Mouse (Mus musculus) limb, embryonic 11.5 days (tissue): ENCODE results near the gene Rpp25l. TPM values are rescaled to one million over a fixed set of nuclear protein-coding genes. Genes with fewer than 3 reads are reported as not detected.

Experiments used
- ATAC-seq: fragments of 200-750 bp; cut with Nextera tagmentation; 2 replicates; pipeline ENCODE4 v1.8.0; 2017; ENCODE audit warnings: low read depth; ENCODE audit not compliant: insufficient number of reproducible peaks, low FRiP score, low TSS enrichment
- DNase-seq: peaks from one replicate; pipeline ENCODE4 v3.0.0-alpha.2; 2015; ENCODE audit warnings: low spot score
- H3K27ac ChIP-seq: fragments of 300-500 bp; sonication (generic); replicated peaks from 2 replicates; pipeline ENCODE4 v1.5.1; 2014; ENCODE audit warnings: low read depth, mild to moderate bottlenecking, low read length
- H3K27me3 ChIP-seq: fragments of 300-500 bp; sonication (generic); 2 replicates; pipeline ENCODE4 v1.6.1; 2014; ENCODE audit warnings: mild to moderate bottlenecking, low read length, mixed read lengths; ENCODE audit not compliant: control insufficient read depth, insufficient read depth
- H3K36me3 ChIP-seq: fragments of 300-500 bp; sonication (generic); 2 replicates; pipeline ENCODE4 v1.6.1; 2014; ENCODE audit warnings: mild to moderate bottlenecking, low read length, moderate library complexity, mixed read lengths; ENCODE audit not compliant: control insufficient read depth, insufficient read depth
- H3K4me1 ChIP-seq: fragments of 300-500 bp; sonication (generic); 2 replicates; pipeline ENCODE4 v1.6.1; 2014; ENCODE audit warnings: low read length, mixed read lengths; ENCODE audit not compliant: control insufficient read depth, insufficient read depth
- H3K4me2 ChIP-seq: fragments of 300-500 bp; sonication (generic); 2 replicates; pipeline ENCODE4 v1.6.1; 2014; ENCODE audit warnings: low read depth, mild to moderate bottlenecking, moderate library complexity; ENCODE audit not compliant: severe bottlenecking
- H3K4me3 ChIP-seq: fragments of 300-500 bp; sonication (generic); 2 replicates; pipeline ENCODE4 v1.5.1; 2014; ENCODE audit warnings: low read depth, low read length
- H3K9ac ChIP-seq: fragments of 300-500 bp; sonication (generic); 2 replicates; pipeline ENCODE4 v1.6.1; 2014; ENCODE audit warnings: mild to moderate bottlenecking, low read length
- H3K9me3 ChIP-seq: fragments of 300-500 bp; sonication (generic); 2 replicates; pipeline ENCODE4 v1.6.1; 2016; ENCODE audit warnings: low read length; ENCODE audit not compliant: control insufficient read depth
- WGBS: fragments of 180-500 bp; shearing (Covaris S2); extraction: QIAGEN DNeasy Blood & Tissue Kit; methylation state at CpG from one replicate; pipeline ENCODE4 v1.1.7; 2014; 5-methylcytosine and 5-hydroxymethylcytosine counted together
- polyA plus RNA-seq: library from polyadenylated mRNA; unstranded; fragments of >200 nt; fragmentation: Nextera tagmentation; extraction: Ambion mirVana; gene quantifications from 2 replicates; pipeline ENCODE4 v1.2.1, GENCODE M21; 2014

Rpp25l gene
- polyA plus RNA-seq, 1 experiment from 2014 or later, result 99.3 TPM

GRCm38 (mm10) chr4:41722918-41723351, 9.6 kb upstream of the Rpp25l start, which contains the start of gene Dctn3:
Gene Dctn3, minus strand, starts transcription at chr4:41723170.
- Histone ChIP-seq H3K4me2 (peak within 1 kb of the TSS; percentile 75), H3K4me3 (peak within 1 kb of the TSS; percentile 90), H3K27ac (no peak within 1 kb of the TSS), H3K9ac (peak within 1 kb of the TSS; percentile 79), H3K9me3 (no peaks in the 10 kb centered on the region), H3K36me3 (peaks cover 2% of the 10 kb centered on the region; the same call in 1 of the 2 replicates), H3K27me3 (peaks cover 43% of the 10 kb centered on the region), H3K4me1 (peaks cover 5% of the 10 kb centered on the region; the same call in 1 of the 2 replicates)
- WGBS, result under 1% methylated on average over 27 of the region's 27 CpGs
- DNase-seq (peak; percentile 90), ATAC-seq (peak; percentile 88)

DNA sequence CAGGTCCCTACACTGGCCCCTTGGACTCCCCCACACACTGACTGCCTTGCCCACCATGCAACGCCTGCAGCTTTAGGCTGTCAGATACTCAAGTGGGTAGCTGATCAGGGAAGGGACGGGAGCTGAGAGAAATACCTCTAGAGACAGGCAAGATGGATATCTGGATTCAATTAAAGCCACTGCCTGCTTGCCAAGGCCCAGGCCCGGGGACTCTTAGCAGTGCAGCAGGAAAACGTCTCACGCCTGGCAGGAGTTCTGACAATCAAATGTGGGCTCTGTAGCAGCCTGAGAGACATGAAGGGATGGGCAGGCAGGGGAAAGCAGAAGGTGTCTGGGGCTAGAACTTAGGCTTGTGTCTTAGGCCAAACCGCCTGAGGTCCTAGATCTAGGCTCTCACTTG, 3.5 kb upstream of the Rpp25l start:
- ATAC-seq (no peak), DNase-seq (no peak)
- WGBS, result 31% methylated on average over 6 of the region's 6 CpGs
- H3K4me3 ChIP-seq, result no peak overlapping the region
- peaks cover 5% of the 10 kb centered on the region; the same call in 1 of the 2 replicates for H3K36me3 ChIP-seq
- H3K27ac ChIP-seq, result no peak overlapping the region
- H3K4me2 ChIP-seq, result no peak overlapping the region
- no peaks in the 10 kb centered on the region for H3K9me3 ChIP-seq
- H3K4me1 ChIP-seq, result peaks cover 18% of the 10 kb centered on the region
- no peak overlapping the region; the same call in 1 of the 2 replicates for H3K9ac ChIP-seq
- no peaks in the 10 kb centered on the region for H3K27me3 ChIP-seq

DNA sequence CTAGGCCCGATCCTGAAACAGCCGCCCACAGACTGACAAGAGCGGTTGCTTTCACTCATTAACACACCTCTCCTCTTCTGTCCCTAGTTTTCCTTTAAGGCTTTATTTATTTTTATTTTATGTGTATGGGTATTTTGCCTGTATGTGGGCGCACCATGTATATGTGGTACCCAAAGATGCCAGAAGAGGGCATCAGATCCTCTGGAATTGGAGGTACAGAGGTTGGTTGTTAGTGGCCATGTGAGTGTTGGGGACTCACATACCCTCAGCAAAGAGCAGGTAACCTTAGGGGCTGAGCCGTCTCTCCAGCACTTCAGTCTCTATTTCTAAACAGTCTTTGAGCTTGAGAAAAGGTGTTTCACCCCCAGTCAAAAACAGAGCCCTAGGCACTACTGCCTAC, 2.3 kb upstream of the Rpp25l start:
- Histone ChIP-seq H3K4me3 (no peak overlapping the region), H3K9me3 (no peaks in the 10 kb centered on the region), H3K36me3 (peaks cover 5% of the 10 kb centered on the region; the same call in 1 of the 2 replicates), H3K4me2 (no peak overlapping the region), H3K9ac (no peak overlapping the region), H3K27ac (no peak overlapping the region), H3K27me3 (no peaks in the 10 kb centered on the region), H3K4me1 (peaks cover 23% of the 10 kb centered on the region)
- WGBS, result 90% methylated on average over 5 of the region's 5 CpGs
- ATAC-seq, result no peak
- no peak for DNase-seq

DNA sequence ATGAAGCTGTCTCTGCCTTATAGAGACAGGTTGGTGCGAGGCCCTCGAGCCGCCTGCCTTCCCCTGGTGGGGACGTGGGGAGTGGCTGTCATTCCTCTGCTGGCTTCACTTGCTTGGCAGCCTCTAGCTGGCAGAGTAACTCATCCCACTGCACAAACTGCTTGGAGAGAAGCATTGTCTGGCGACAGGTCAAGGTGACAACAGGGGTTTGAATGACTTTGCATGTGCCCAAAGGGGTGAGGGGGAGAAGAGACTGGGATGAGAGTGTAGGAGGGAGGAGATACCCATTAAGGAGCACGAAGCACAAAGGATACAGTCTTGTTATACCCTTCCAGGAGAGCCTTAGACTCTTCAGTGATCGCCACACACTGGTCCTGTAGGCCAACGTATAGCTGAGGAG, 1.7 kb upstream of the Rpp25l start:
- H3K36me3 ChIP-seq, result peaks cover 5% of the 10 kb centered on the region; the same call in 1 of the 2 replicates
- no peaks in the 10 kb centered on the region for H3K9me3 ChIP-seq
- H3K4me1 ChIP-seq, result peaks cover 23% of the 10 kb centered on the region
- H3K9ac ChIP-seq, result no peak overlapping the region
- 75% methylated on average over 8 of the region's 8 CpGs for WGBS
- H3K4me3 ChIP-seq, result no peak overlapping the region
- no peaks in the 10 kb centered on the region for H3K27me3 ChIP-seq
- H3K4me2 ChIP-seq, result no peak overlapping the region
- ATAC-seq (no peak), DNase-seq (no peak)
- H3K27ac ChIP-seq, result no peak overlapping the region

DNA sequence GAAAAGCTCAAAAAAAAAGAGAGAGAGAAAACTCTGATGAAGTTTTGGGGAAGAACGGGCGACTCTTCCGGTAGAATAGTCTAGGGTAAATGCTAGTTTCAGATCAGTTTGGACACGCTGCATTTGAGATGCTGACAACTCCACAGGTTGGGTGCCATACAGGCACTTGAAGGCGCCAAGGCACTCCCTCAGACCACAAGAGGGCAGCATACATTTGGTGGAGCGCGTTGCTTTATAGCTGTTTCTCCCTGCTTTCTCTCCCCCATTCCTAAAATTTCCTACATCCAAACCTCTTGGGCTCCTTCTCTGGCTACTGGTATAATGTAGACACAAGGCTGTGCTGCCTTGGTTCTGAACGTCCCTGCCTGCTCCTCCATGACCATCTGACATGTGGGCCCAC, 942 bp upstream of the Rpp25l start:
- DNase-seq (peak; percentile 71), ATAC-seq (no peak)
- no peaks in the 10 kb centered on the region for H3K27me3 ChIP-seq
- 0 out of 2 replicates have a peak, but pooled peaks cover 5% of the 10 kb centered on the region for H3K36me3 ChIP-seq
- H3K9ac ChIP-seq, result no peak overlapping the region
- no peak overlapping the region for H3K27ac ChIP-seq
- 17% methylated on average over 8 of the region's 8 CpGs for WGBS
- H3K4me1 ChIP-seq, result peaks cover 23% of the 10 kb centered on the region
- no peak overlapping the region for H3K4me3 ChIP-seq
- H3K9me3 ChIP-seq, result no peaks in the 10 kb centered on the region
- peak overlapping the region; percentile 93; the same call in 1 of the 2 replicates for H3K4me2 ChIP-seq

DNA sequence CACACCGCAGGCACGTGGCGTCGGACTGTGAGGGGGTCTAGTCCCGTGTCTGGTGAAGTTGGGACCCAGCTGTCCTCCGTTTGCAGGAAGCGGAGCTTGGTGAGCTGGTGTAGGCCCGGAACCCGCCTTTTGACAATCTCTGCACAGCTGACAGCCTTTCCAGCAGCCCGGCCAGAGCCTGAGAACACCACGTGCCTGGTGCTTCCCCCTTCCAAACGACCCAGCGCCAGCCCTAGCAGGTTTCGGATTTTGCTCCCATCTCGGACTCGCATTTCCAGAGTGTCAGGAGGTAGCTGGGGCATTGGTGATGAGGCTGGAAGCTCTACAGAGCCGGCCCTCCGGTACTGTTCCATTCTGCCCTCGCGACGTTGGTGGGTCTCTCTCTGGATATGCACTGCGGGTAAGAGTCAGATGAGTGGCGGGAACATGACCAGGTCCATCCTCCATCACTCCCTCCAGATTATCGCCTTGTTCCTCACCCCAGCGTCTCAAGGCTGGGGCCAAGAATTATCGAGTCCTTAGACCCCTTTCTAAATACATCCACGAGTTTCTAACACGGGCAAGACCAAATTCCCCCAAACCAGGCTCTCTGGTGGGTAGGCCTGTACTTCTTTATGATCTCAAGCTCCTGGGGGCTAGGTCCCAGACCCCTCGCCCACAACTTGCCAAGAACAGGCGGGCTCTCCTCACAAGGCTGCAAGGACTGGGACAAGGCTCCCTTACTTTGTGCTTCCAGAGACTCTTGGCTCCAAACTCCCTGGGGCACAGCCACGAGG, 725 bp downstream of the Rpp25l start:
- DNase-seq (no peak), ATAC-seq (peak; percentile 18; the same call in 1 of the 2 replicates)
- Histone ChIP-seq H3K9me3 (no peaks in the 10 kb centered on the region), H3K4me3 (peak overlapping the region; percentile 80), H3K27me3 (no peaks in the 10 kb centered on the region), H3K9ac (peak overlapping the region; percentile 93), H3K27ac (no peak overlapping the region; the same call in 1 of the 2 replicates), H3K4me2 (peak overlapping the region; percentile 93), H3K36me3 (0 out of 2 replicates have a peak, but pooled peaks cover 3% of the 10 kb centered on the region), H3K4me1 (peaks cover 23% of the 10 kb centered on the region)
- WGBS, result 47% methylated on average over 31 of the region's 31 CpGs

GRCm38 (mm10) chr4:41711705-41712375, 1.5 kb downstream of the Rpp25l start:
- Histone ChIP-seq H3K36me3 (0 out of 2 replicates have a peak, but pooled peaks cover 3% of the 10 kb centered on the region), H3K27ac (no peak overlapping the region), H3K9me3 (no peaks in the 10 kb centered on the region), H3K4me3 (peak overlapping the region; percentile 80), H3K4me1 (peaks cover 21% of the 10 kb centered on the region), H3K4me2 (peak overlapping the region; percentile 93), H3K9ac (no peak overlapping the region; the same call in 1 of the 2 replicates), H3K27me3 (no peaks in the 10 kb centered on the region)
- no peak for ATAC-seq
- DNase-seq, result no peak
- WGBS, result 76% methylated on average over 16 of the region's 16 CpGs

GRCm38 (mm10) chr4:41710229-41710628, 3.1 kb downstream of the Rpp25l start:
- 72% methylated on average over 4 of the region's 4 CpGs for WGBS
- Histone ChIP-seq H3K4me1 (peaks cover 13% of the 10 kb centered on the region), H3K9me3 (no peaks in the 10 kb centered on the region), H3K4me2 (no peak overlapping the region), H3K9ac (no peak overlapping the region), H3K27ac (no peak overlapping the region), H3K36me3 (0 out of 2 replicates have a peak, but pooled peaks cover 3% of the 10 kb centered on the region), H3K27me3 (peaks cover 7% of the 10 kb centered on the region), H3K4me3 (no peak overlapping the region)
- DNase-seq (no peak), ATAC-seq (no peak)
